Comparison of ENCODE assay signal across 9 mouse cellular contexts in genomic region chr16:37813691-37814382, GRCm38 (mm10). TPM values are rescaled to one million over a fixed set of nuclear protein-coding genes. Genes with fewer than 3 reads are reported as not detected.
DNase-seq lines count a peak whose midpoint lies in the region; ATAC-seq and TF ChIP-seq lines count a peak whose summit lies in the region.
"Had no signal": no experiment of that assay in that cellular context is flagged by ENCODE, and none has a peak within 500 bp of the region (broad histone marks: within the 10 kb centered on the region; RNA-seq: fewer than 3 reads in every experiment).

No protein-coding gene starts in this region.

- no peak for DNase-seq in kidney, postnatal 0 days (ENCODE audit: low spot score)
- no peak for DNase-seq in kidney, adult 18-20 months
- no peak for DNase-seq in embryonic facial prominence, embryonic 11.5 days (ENCODE audit: low spot score)
- DNase-seq in T-cell, adult 2 months (ENCODE audit: low spot score) = no peak
- DNase-seq in thymus, adult 18-20 months = no peak
- DNase-seq in layer of hippocampus, postnatal 10 days (ENCODE audit: low spot score in 2 of 2) = no peak

- WGBS in kidney, postnatal 0 days = 19% methylated on average over 5 of the region's 5 CpGs
- 35% methylated on average over 5 of the region's 5 CpGs for WGBS in embryonic facial prominence, embryonic 11.5 days
- WGBS in hindbrain, embryonic 13.5 days = 27% methylated on average over 5 of the region's 5 CpGs
- WGBS in midbrain, embryonic 16.5 days = 33% methylated on average over 5 of the region's 5 CpGs

- peaks cover 27% of the 10 kb centered on the region for H3K4me1 ChIP-seq in kidney, postnatal 0 days (replicated peaks; ENCODE audit: insufficient read depth, low read length)
- no peaks in the 10 kb centered on the region; the same call in 1 of the 2 replicates for H3K4me1 ChIP-seq in embryonic facial prominence, embryonic 11.5 days (ENCODE audit: control insufficient read depth, insufficient read depth, low read length)
- H3K4me1 ChIP-seq in hindbrain, embryonic 13.5 days (replicated peaks) = peaks cover 38% of the 10 kb centered on the region
- H3K4me1 ChIP-seq in midbrain, embryonic 16.5 days (ENCODE audit: control insufficient read depth, insufficient read depth, low read length) = peaks cover 20% of the 10 kb centered on the region

- H3K4me3 ChIP-seq in kidney, postnatal 0 days (replicated peaks; ENCODE audit: low read depth, low read length) = no peak overlapping the region
- no peak overlapping the region for H3K4me3 ChIP-seq in embryonic facial prominence, embryonic 11.5 days (ENCODE audit: low read depth, low read length)
- H3K4me3 ChIP-seq in hindbrain, embryonic 13.5 days = no peak overlapping the region
- peak overlapping the region; percentile 14; the same call in 1 of the 2 replicates for H3K4me3 ChIP-seq in midbrain, embryonic 16.5 days (ENCODE audit: low read depth, low read length)

- H3K27ac ChIP-seq in kidney, postnatal 0 days = peak overlapping the region; percentile 73
- peak overlapping the region; percentile 56; the same call in 1 of the 2 replicates for H3K27ac ChIP-seq in embryonic facial prominence, embryonic 11.5 days (replicated peaks; ENCODE audit: low read depth, low read length)
- peak overlapping the region; percentile 62 for H3K27ac ChIP-seq in hindbrain, embryonic 13.5 days
- peak overlapping the region; percentile 73 for H3K27ac ChIP-seq in midbrain, embryonic 16.5 days (ENCODE audit: low read length)

- H3K4me2 ChIP-seq in kidney, postnatal 0 days (ENCODE audit: low read length) = no peak overlapping the region
- H3K4me2 ChIP-seq in embryonic facial prominence, embryonic 11.5 days (ENCODE audit: low read depth, low read length) = no peak overlapping the region
- peak overlapping the region; percentile 32 for H3K4me2 ChIP-seq in hindbrain, embryonic 13.5 days
- peak overlapping the region; percentile 42 for H3K4me2 ChIP-seq in midbrain, embryonic 16.5 days (ENCODE audit: low read length)

- no peaks in the 10 kb centered on the region for H3K9me3 ChIP-seq in kidney, postnatal 0 days (replicated peaks; ENCODE audit: low read length)
- H3K9me3 ChIP-seq in embryonic facial prominence, embryonic 11.5 days (replicated peaks; ENCODE audit: control insufficient read depth, low read length) = no peaks in the 10 kb centered on the region
- H3K9me3 ChIP-seq in hindbrain, embryonic 13.5 days = no peaks in the 10 kb centered on the region
- H3K9me3 ChIP-seq in midbrain, embryonic 16.5 days (replicated peaks; ENCODE audit: control insufficient read depth, low read length, poor library complexity, severe bottlenecking) = no peaks in the 10 kb centered on the region

- no peak for TF ChIP-seq CTCF in kidney, postnatal 0 days (IDR thresholded peaks at IDR 0.05; ENCODE audit: low read depth)

- ATAC-seq in kidney, postnatal 0 days (replicated peaks; ENCODE audit: low FRiP score, low read depth) = no peak
- no peak for ATAC-seq in embryonic facial prominence, embryonic 11.5 days (replicated peaks; ENCODE audit: insufficient number of reproducible peaks, low FRiP score, low TSS enrichment, low read depth)
- peak; percentile 43; the same call in 1 of the 2 replicates for ATAC-seq in hindbrain, embryonic 13.5 days (ENCODE audit: low FRiP score)
- ATAC-seq in midbrain, embryonic 16.5 days = peak; percentile 23

- H3K27me3 ChIP-seq in kidney, postnatal 0 days (ENCODE audit: insufficient read depth, low read length) = no peaks in the 10 kb centered on the region
- no peaks in the 10 kb centered on the region for H3K27me3 ChIP-seq in embryonic facial prominence, embryonic 11.5 days (ENCODE audit: control insufficient read depth, insufficient read depth, low read length)
- H3K27me3 ChIP-seq in hindbrain, embryonic 13.5 days = no peaks in the 10 kb centered on the region
- H3K27me3 ChIP-seq in midbrain, embryonic 16.5 days (ENCODE audit: control insufficient read depth, insufficient read depth, low read depth, low read length) = no peaks in the 10 kb centered on the region

- H3K36me3 ChIP-seq in kidney, postnatal 0 days (ENCODE audit: insufficient read depth, low read length) = peaks cover 8% of the 10 kb centered on the region; the same call in 1 of the 2 replicates
- H3K36me3 ChIP-seq in embryonic facial prominence, embryonic 11.5 days (replicated peaks; ENCODE audit: control insufficient read depth, insufficient read depth, low read depth, low read length) = peaks cover 9% of the 10 kb centered on the region
- 0 out of 2 replicates have a peak, but pooled peaks cover 5% of the 10 kb centered on the region for H3K36me3 ChIP-seq in hindbrain, embryonic 13.5 days
- H3K36me3 ChIP-seq in midbrain, embryonic 16.5 days (ENCODE audit: control insufficient read depth, insufficient read depth, low read length) = no peaks in the 10 kb centered on the region

- H3K9ac ChIP-seq in kidney, postnatal 0 days (ENCODE audit: low read depth, low read length) = no peak overlapping the region
- H3K9ac ChIP-seq in embryonic facial prominence, embryonic 11.5 days (replicated peaks; ENCODE audit: low read length) = peak overlapping the region; percentile 19; the same call in 1 of the 2 replicates
- H3K9ac ChIP-seq in hindbrain, embryonic 13.5 days = no peak overlapping the region; the same call in 1 of the 2 replicates
- H3K9ac ChIP-seq in midbrain, embryonic 16.5 days (ENCODE audit: low read depth, low read length) = peak overlapping the region; percentile 18; the same call in 1 of the 2 replicates

RNA-seq across cellular contexts. Expression of gene Fstl1, which starts 37.2 kb away (rescaled TPM):
- 641 and 681 TPM in 2 replicates for polyA plus RNA-seq in kidney, postnatal 0 days (2015; fragmentation: Nextera tagmentation; extraction: Ambion mirVana)
- 350 and 367 TPM in 2 replicates for polyA plus RNA-seq in embryonic facial prominence, embryonic 11.5 days (2014; fragmentation: Nextera tagmentation; extraction: Ambion mirVana)
- polyA plus RNA-seq in hindbrain, embryonic 13.5 days (2015; fragmentation: Nextera tagmentation; extraction: Ambion mirVana) = 126 and 133 TPM in 2 replicates
- 69.2 and 74.3 TPM in 2 replicates for polyA plus RNA-seq in midbrain, embryonic 16.5 days (2015; fragmentation: Nextera tagmentation; extraction: Ambion mirVana)
- 10 to 100 TPM; 74.6 to 75.2 TPM for total RNA-seq in layer of hippocampus, postnatal 10 days (2021)

RNA-seq across cellular contexts. Expression of gene Gm36028, which starts 47.1 kb away (rescaled TPM):
- polyA plus RNA-seq in kidney, postnatal 0 days (2015; fragmentation: Nextera tagmentation; extraction: Ambion mirVana) = 1.9 and 2.8 TPM in 2 replicates
- 0.32 TPM in 1 of 2 replicates, not detected in the other for polyA plus RNA-seq in embryonic facial prominence, embryonic 11.5 days (2014; fragmentation: Nextera tagmentation; extraction: Ambion mirVana)
- polyA plus RNA-seq in hindbrain, embryonic 13.5 days (2015; fragmentation: Nextera tagmentation; extraction: Ambion mirVana) = not detected in 2 replicates
- not detected in 2 replicates for polyA plus RNA-seq in midbrain, embryonic 16.5 days (2015; fragmentation: Nextera tagmentation; extraction: Ambion mirVana)
- not detected for total RNA-seq in layer of hippocampus, postnatal 10 days (2021)
- polyA plus RNA-seq: spleen, adult 2 months had no signal

RNA-seq across cellular contexts. Expression of gene Lrrc58, which starts 54.4 kb away (rescaled TPM):
- 54.1 and 58.8 TPM in 2 replicates for polyA plus RNA-seq in kidney, postnatal 0 days (2015; fragmentation: Nextera tagmentation; extraction: Ambion mirVana)
- polyA plus RNA-seq in embryonic facial prominence, embryonic 11.5 days (2014; fragmentation: Nextera tagmentation; extraction: Ambion mirVana) = 61.8 and 62.9 TPM in 2 replicates
- polyA plus RNA-seq in hindbrain, embryonic 13.5 days (2015; fragmentation: Nextera tagmentation; extraction: Ambion mirVana) = 46.1 and 49.0 TPM in 2 replicates
- polyA plus RNA-seq in midbrain, embryonic 16.5 days (2015; fragmentation: Nextera tagmentation; extraction: Ambion mirVana) = 41.5 and 41.7 TPM in 2 replicates
- 100 to 1,000 TPM; 122 to 134 TPM for total RNA-seq in layer of hippocampus, postnatal 10 days (2021)

Comparison
In these comparisons a context has a peak if more than half of its experiments do, and no peak if none do; other contexts are left out.
1. ATAC-seq: peak in hindbrain, embryonic 13.5 days (single experiment) and midbrain, embryonic 16.5 days (single experiment); none in kidney, postnatal 0 days (single experiment) and embryonic facial prominence, embryonic 11.5 days (single experiment).
2. H3K4me2 ChIP-seq: peak in hindbrain, embryonic 13.5 days (single experiment) and midbrain, embryonic 16.5 days (single experiment); none in kidney, postnatal 0 days (single experiment) and embryonic facial prominence, embryonic 11.5 days (single experiment).
3. H3K9ac ChIP-seq: peak in embryonic facial prominence, embryonic 11.5 days (single experiment) and midbrain, embryonic 16.5 days (single experiment); none in kidney, postnatal 0 days (single experiment) and hindbrain, embryonic 13.5 days (single experiment).
4. Peak in every context shown above with its lines, with median percentiles within 50 percentile points of each other: H3K27ac ChIP-seq.